Mouse (Mus musculus): ENCODE data around the gene Sftpa1.

The Sftpa1 gene

GRCm38 (mm10) chr14:41127997-41128396 lies 3.6 kb upstream of the Sftpa1 start:
- H3K36me3 ChIP-seq (ENCODE audit: control insufficient read depth, insufficient read depth, low read length, poor library complexity, severe bottlenecking), result no peaks in the 10 kb centered on the region
- no peak for DNase-seq (ENCODE audit: low read depth, low spot score)
- no peaks in the 10 kb centered on the region for H3K27me3 ChIP-seq (ENCODE audit: control insufficient read depth, insufficient read depth, low read length, poor library complexity, severe bottlenecking)

DNA sequence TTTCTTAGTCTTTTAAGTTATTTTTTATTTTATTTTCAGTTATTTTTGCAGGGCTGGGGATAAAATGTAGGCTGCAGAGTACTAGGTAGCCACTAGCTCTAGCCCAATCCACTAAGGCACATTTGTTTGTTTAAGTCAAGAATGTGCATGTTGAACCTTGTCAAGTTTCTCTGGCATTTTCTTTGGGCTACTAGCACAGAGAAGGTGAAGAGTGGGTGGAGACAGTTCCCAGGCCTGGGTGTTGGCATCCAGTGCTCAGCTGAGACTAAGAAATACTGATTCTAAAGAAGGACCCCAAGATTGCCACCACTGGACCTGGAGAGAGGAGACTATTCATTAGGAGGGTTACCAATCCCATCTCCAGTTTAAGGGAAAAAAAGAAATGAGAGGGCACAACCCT lies 5.4 kb downstream of the Sftpa1 start:
- H3K36me3 ChIP-seq (ENCODE audit: control insufficient read depth, insufficient read depth, low read length, poor library complexity, severe bottlenecking), result no peaks in the 10 kb centered on the region
- no peak for DNase-seq (ENCODE audit: low read depth, low spot score)
- no peaks in the 10 kb centered on the region for H3K27me3 ChIP-seq (ENCODE audit: control insufficient read depth, insufficient read depth, low read length, poor library complexity, severe bottlenecking)

- H3K27me3 ChIP-seq (ENCODE audit: control insufficient read depth, insufficient read depth, low read length, poor library complexity, severe bottlenecking), result no peaks in the 10 kb centered on the region
- DNase-seq (ENCODE audit: low read depth, low spot score), result no peak
- no peaks in the 10 kb centered on the region for H3K36me3 ChIP-seq (ENCODE audit: control insufficient read depth, insufficient read depth, low read length, poor library complexity, severe bottlenecking)
Measured at GRCm38 (mm10) chr14:41140686-41141085, 9.1 kb downstream of the Sftpa1 start.

DNA sequence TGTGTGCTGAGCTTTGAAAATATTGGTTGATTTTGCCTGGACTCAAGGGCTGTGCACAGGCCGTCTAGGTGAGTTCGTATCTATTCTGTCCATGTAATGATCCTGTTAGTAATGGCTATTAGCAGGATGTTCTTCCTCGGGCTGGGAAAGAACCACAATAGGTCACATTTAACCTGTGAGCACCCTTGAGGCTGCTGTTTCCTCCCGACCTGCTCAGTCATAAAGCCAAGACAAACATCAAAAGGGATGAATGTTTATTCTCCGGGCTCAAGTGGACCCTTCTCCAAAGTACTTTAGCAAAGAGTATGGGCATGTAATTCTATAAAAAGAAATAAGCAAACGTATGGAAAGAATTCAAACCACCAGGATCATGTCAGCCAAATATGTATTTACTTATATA lies 14.5 kb downstream of the Sftpa1 start:
- no peaks in the 10 kb centered on the region for H3K27me3 ChIP-seq (ENCODE audit: control insufficient read depth, insufficient read depth, low read length, poor library complexity, severe bottlenecking)
- no peaks in the 10 kb centered on the region for H3K36me3 ChIP-seq (ENCODE audit: control insufficient read depth, insufficient read depth, low read length, poor library complexity, severe bottlenecking)
- DNase-seq (ENCODE audit: low read depth, low spot score), result no peak

GRCm38 (mm10) chr14:41146922-41147321 lies 15.3 kb downstream of the Sftpa1 start:
- Histone ChIP-seq H3K27me3 (ENCODE audit: control insufficient read depth, insufficient read depth, low read length, poor library complexity, severe bottlenecking) (no peaks in the 10 kb centered on the region), H3K36me3 (ENCODE audit: control insufficient read depth, insufficient read depth, low read length, poor library complexity, severe bottlenecking) (no peaks in the 10 kb centered on the region)
- no peak for DNase-seq (ENCODE audit: low read depth, low spot score)

DNA sequence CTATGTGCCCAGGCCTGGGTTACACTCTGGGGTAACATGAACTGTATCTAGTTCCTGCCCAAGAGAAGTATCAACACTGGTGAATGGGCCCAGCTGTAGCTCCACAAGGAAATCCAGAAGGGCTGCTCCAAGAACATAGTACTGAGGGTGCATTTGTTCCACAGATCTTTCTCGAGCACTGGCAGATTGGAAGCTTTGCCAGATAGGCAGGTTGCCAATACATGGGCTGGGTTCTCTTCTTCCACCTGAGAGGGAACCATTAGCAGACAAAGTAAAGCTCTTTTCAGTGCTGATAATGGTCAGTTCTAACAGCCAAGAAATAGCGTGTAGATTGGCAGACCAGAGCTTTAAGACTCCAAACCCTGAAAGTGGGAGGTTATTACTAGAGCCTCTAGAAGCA lies 15.8 kb downstream of the Sftpa1 start:
- no peak for DNase-seq (ENCODE audit: low read depth, low spot score)
- Histone ChIP-seq H3K27me3 (ENCODE audit: control insufficient read depth, insufficient read depth, low read length, poor library complexity, severe bottlenecking) (no peaks in the 10 kb centered on the region), H3K36me3 (ENCODE audit: control insufficient read depth, insufficient read depth, low read length, poor library complexity, severe bottlenecking) (no peaks in the 10 kb centered on the region)

- Histone ChIP-seq H3K36me3 (ENCODE audit: control insufficient read depth, insufficient read depth, low read length, poor library complexity, severe bottlenecking) (no peaks in the 10 kb centered on the region), H3K27me3 (ENCODE audit: control insufficient read depth, insufficient read depth, low read length, poor library complexity, severe bottlenecking) (no peaks in the 10 kb centered on the region)
- DNase-seq (ENCODE audit: low read depth, low spot score), result no peak
Measured at GRCm38 (mm10) chr14:41151220-41151898, 19.8 kb downstream of the Sftpa1 start, which contains the start of gene Mbl1. Gene Mbl1 (plus strand): TSS chr14:41151458.

GRCm38 (mm10) chr14:41160076-41160475 lies 28.5 kb downstream of the Sftpa1 start:
- DNase-seq (ENCODE audit: low read depth, low spot score), result no peak
- Histone ChIP-seq H3K36me3 (ENCODE audit: control insufficient read depth, insufficient read depth, low read length, poor library complexity, severe bottlenecking) (no peaks in the 10 kb centered on the region), H3K27me3 (ENCODE audit: control insufficient read depth, insufficient read depth, low read length, poor library complexity, severe bottlenecking) (no peaks in the 10 kb centered on the region)

- Histone ChIP-seq H3K36me3 (ENCODE audit: control insufficient read depth, insufficient read depth, low read length, poor library complexity, severe bottlenecking) (no peaks in the 10 kb centered on the region), H3K27me3 (ENCODE audit: control insufficient read depth, insufficient read depth, low read length, poor library complexity, severe bottlenecking) (no peaks in the 10 kb centered on the region)
- no peak for DNase-seq (ENCODE audit: low read depth, low spot score)
Measured at GRCm38 (mm10) chr14:41160743-41161142, 29.2 kb downstream of the Sftpa1 start.

GRCm38 (mm10) chr14:41162663-41163062 lies 31.1 kb downstream of the Sftpa1 start:
- Histone ChIP-seq H3K36me3 (ENCODE audit: control insufficient read depth, insufficient read depth, low read length, poor library complexity, severe bottlenecking) (no peaks in the 10 kb centered on the region), H3K27me3 (ENCODE audit: control insufficient read depth, insufficient read depth, low read length, poor library complexity, severe bottlenecking) (no peaks in the 10 kb centered on the region)
- no peak for DNase-seq (ENCODE audit: low read depth, low spot score)

DNA sequence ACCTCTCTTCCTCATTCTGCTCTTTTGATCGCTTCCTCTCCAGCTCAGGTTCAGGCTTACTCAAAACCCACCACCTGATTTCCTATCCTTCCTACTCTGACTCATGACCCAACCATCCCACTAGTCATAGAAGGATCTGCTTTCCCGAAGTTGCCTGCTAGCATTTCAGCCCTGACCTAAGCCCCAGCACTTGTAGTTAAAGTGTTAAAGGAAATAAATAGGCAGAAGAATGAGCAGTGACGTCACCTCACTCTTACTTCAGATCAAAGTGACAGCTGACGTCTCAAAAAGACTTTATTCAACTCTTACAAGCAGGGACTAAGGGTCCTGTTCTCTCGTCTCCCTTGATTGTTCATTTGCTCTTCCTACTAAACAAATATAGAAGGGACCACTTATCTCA lies 35.7 kb downstream of the Sftpa1 start:
- H3K36me3 ChIP-seq (ENCODE audit: control insufficient read depth, insufficient read depth, low read length, poor library complexity, severe bottlenecking), result no peaks in the 10 kb centered on the region
- H3K27me3 ChIP-seq (ENCODE audit: control insufficient read depth, insufficient read depth, low read length, poor library complexity, severe bottlenecking), result no peaks in the 10 kb centered on the region
- no peak for DNase-seq (ENCODE audit: low read depth, low spot score)

- DNase-seq (ENCODE audit: low read depth, low spot score), result no peak
- Histone ChIP-seq H3K36me3 (ENCODE audit: control insufficient read depth, insufficient read depth, low read length, poor library complexity, severe bottlenecking) (no peaks in the 10 kb centered on the region), H3K27me3 (ENCODE audit: control insufficient read depth, insufficient read depth, low read length, poor library complexity, severe bottlenecking) (no peaks in the 10 kb centered on the region)
Measured at GRCm38 (mm10) chr14:41168567-41168966, 37.0 kb downstream of the Sftpa1 start.

DNA sequence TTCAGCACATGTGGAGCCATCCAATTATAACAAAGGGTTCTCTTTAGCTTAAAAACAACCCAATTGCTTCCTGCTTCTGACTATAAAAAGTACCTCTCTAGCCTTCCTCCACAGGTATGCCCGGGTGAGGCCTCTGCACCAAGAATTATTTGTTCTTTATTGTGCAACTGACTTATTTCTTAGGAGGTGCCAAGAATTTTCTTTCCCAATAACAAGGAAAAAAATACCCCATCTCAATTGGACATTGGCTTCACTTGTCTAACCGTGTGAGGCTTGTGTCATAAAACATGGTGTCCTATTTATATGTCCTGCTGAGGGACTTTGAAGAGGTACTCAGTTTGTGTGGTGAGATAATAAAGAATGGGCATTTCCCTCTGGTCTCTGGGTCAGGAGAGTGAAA lies 38.9 kb downstream of the Sftpa1 start:
- H3K36me3 ChIP-seq (ENCODE audit: control insufficient read depth, insufficient read depth, low read length, poor library complexity, severe bottlenecking), result no peaks in the 10 kb centered on the region
- DNase-seq (ENCODE audit: low read depth, low spot score), result no peak
- no peaks in the 10 kb centered on the region for H3K27me3 ChIP-seq (ENCODE audit: control insufficient read depth, insufficient read depth, low read length, poor library complexity, severe bottlenecking)

DNA sequence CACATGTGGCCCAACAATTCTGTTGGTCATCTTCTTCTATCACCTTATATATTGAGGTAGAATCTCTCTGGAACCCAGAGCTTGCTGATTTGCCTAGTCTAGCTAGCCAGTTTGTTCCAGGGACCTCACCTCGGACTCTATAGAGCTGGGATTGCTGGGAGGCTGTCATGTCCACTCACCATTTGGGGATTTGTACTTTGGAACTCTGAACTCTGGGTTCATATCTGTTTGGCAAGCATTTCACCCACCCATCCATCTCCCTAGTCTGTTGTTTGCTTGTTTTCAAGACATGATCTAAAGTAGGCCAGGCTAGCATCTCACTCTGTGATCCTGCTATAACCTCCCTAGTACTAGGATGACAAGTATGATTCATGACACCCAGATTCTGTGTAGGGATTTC lies 43.2 kb downstream of the Sftpa1 start:
- no peaks in the 10 kb centered on the region for H3K27me3 ChIP-seq (ENCODE audit: control insufficient read depth, insufficient read depth, low read length, poor library complexity, severe bottlenecking)
- no peaks in the 10 kb centered on the region for H3K36me3 ChIP-seq (ENCODE audit: control insufficient read depth, insufficient read depth, low read length, poor library complexity, severe bottlenecking)
- DNase-seq (ENCODE audit: low read depth, low spot score), result no peak

DNA sequence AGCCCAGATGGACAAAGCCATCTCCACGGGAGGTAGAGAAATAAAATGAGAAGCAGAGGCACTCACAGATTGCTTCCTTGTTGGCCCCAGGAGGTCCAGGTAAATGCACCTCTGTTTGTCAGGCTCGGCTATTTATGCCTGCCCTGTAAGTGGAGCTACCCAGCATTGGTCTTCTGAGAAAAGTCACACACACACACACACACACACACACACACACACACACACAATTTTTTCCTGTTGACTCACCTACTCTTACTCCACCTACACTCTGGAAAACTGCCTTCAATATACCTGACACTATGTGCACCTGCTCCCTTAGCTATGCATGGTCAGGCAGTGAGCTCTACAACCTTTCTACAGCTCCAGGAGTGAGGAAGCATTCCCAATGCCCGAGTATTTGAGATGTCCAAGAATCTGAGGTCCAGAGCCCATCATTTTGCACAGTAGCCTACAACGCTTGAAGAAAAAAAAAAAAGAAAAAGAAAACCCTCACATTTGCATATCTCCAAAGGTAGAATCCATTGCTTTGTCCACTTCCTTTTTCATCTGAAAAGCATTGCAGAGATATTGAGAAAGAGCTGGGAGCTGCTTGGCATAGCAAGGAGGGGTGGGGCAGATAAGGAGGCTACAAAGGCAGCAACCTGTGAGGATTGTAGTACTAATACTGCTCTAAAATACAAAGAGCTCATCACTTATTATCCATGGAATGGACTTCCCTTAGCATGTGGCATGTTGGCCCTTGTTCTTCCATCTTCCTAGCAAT lies 53.7 kb downstream of the Sftpa1 start, which contains the start of gene Sftpd:
Gene Sftpd (minus strand): TSS at position 91 of the 763 bp plus-strand sequence.
- Histone ChIP-seq H3K36me3 (ENCODE audit: control insufficient read depth, insufficient read depth, low read length, poor library complexity, severe bottlenecking) (no peaks in the 10 kb centered on the region), H3K27me3 (ENCODE audit: control insufficient read depth, insufficient read depth, low read length, poor library complexity, severe bottlenecking) (no peaks in the 10 kb centered on the region)
- no peak for DNase-seq (ENCODE audit: low read depth, low spot score)
